16 mouse cellular contexts compared by ENCODE assay signal in genomic region chr4:139019413-139019812, GRCm38 (mm10). TPM values are rescaled to one million over a fixed set of nuclear protein-coding genes. Genes with fewer than 3 reads are reported as not detected.
A peak's percentile ranks its signal among the peaks of the same experiment; 100 is the strongest.
DNase-seq lines count a peak whose midpoint lies in the region; ATAC-seq and TF ChIP-seq lines count a peak whose summit lies in the region.
"Had no signal": no experiment of that assay in that cellular context is flagged by ENCODE, and none has a peak within 500 bp of the region (broad histone marks: within the 10 kb centered on the region; RNA-seq: fewer than 3 reads in every experiment).

No protein-coding gene starts in this region.

- H3K4me1 ChIP-seq in E14TG2a.4 (replicated peaks; ENCODE audit: low read depth, low read length), result peaks cover 18% of the 10 kb centered on the region
- peaks cover 23% of the 10 kb centered on the region for H3K4me1 ChIP-seq in hindbrain, embryonic 13.5 days (replicated peaks)
- no peaks in the 10 kb centered on the region; the same call in 1 of the 2 replicates for H3K4me1 ChIP-seq in liver, embryonic 16.5 days (ENCODE audit: control insufficient read depth, low read depth, low read length)
- H3K4me1 ChIP-seq: limb, embryonic 15.5 days had no signal

- H3K4me2 ChIP-seq in hindbrain, embryonic 13.5 days, result no peak overlapping the region
- H3K4me2 ChIP-seq in liver, embryonic 16.5 days (ENCODE audit: low read depth, low read length), result no peak overlapping the region
- H3K4me2 ChIP-seq: limb, embryonic 15.5 days had no signal

- 59% methylated on average over 13 of the region's 13 CpGs for WGBS in hindbrain, embryonic 13.5 days
- WGBS in liver, embryonic 16.5 days (ENCODE audit: insufficient replicate concordance), result 20% methylated on average over 13 of the region's 13 CpGs

- ATAC-seq in hindbrain, embryonic 13.5 days (ENCODE audit: low FRiP score), result peak; percentile 61
- peak; percentile 78 for ATAC-seq in liver, embryonic 16.5 days (ENCODE audit: low read depth)
- ATAC-seq: Patski had no signal

- H3K36me3 ChIP-seq in E14TG2a.4 (ENCODE audit: insufficient read depth, low read length), result peaks cover 4% of the 10 kb centered on the region; the same call in 1 of the 2 replicates
- no peaks in the 10 kb centered on the region for H3K36me3 ChIP-seq in hindbrain, embryonic 13.5 days
- H3K36me3 ChIP-seq in liver, embryonic 16.5 days (ENCODE audit: control insufficient read depth, insufficient read depth), result no peaks in the 10 kb centered on the region
- H3K36me3 ChIP-seq: forebrain, embryonic 10.5 days; limb, embryonic 15.5 days had no signal

- no peaks in the 10 kb centered on the region for H3K27me3 ChIP-seq in E14TG2a.4 (ENCODE audit: insufficient read depth, low read length)
- H3K27me3 ChIP-seq in hindbrain, embryonic 13.5 days, result no peaks in the 10 kb centered on the region
- no peaks in the 10 kb centered on the region for H3K27me3 ChIP-seq in liver, embryonic 16.5 days (ENCODE audit: control insufficient read depth, insufficient read depth, low read depth, low read length)
- H3K27me3 ChIP-seq: limb, embryonic 15.5 days; Patski had no signal

- peak; percentile 38 to 50 for DNase-seq in cerebellum, postnatal 10 days
- DNase-seq in cerebellum, adult 11 months, result no peak
- DNase-seq in urinary bladder, adult 2 months (ENCODE audit: low spot score), result no peak
- no peak for DNase-seq in cerebellum, postnatal 36 days
- DNase-seq in urinary bladder, postnatal 4 days (ENCODE audit: low spot score in 2 of 2), result no peak
- DNase-seq: gastrocnemius, postnatal 14 days; kidney, adult 8-10 months; spleen, adult 18-20 months; thymus, postnatal 4 days had no signal

- peak overlapping the region; percentile 21; the same call in 1 of the 2 replicates for H3K4me3 ChIP-seq in E14TG2a.4 (replicated peaks; ENCODE audit: low read length)
- H3K4me3 ChIP-seq in hindbrain, embryonic 13.5 days, result no peak overlapping the region
- no peak overlapping the region for H3K4me3 ChIP-seq in liver, embryonic 16.5 days (ENCODE audit: low read depth, low read length)
- H3K4me3 ChIP-seq: forebrain, embryonic 10.5 days; limb, embryonic 15.5 days; megakaryocyte, embryonic 14.5 days had no signal

- no peaks in the 10 kb centered on the region for H3K9me3 ChIP-seq in E14TG2a.4 (ENCODE audit: low read length)
- no peaks in the 10 kb centered on the region for H3K9me3 ChIP-seq in hindbrain, embryonic 13.5 days
- no peaks in the 10 kb centered on the region; the same call in 1 of the 2 replicates for H3K9me3 ChIP-seq in liver, embryonic 16.5 days (replicated peaks; ENCODE audit: control insufficient read depth, low read length)
- H3K9me3 ChIP-seq: limb, embryonic 15.5 days had no signal

- H3K9ac ChIP-seq in hindbrain, embryonic 13.5 days, result no peak overlapping the region
- no peak overlapping the region for H3K9ac ChIP-seq in liver, embryonic 16.5 days (ENCODE audit: low read depth, low read length)
- H3K9ac ChIP-seq: limb, embryonic 15.5 days had no signal

- H3K27ac ChIP-seq in hindbrain, embryonic 13.5 days, result peak overlapping the region; percentile 68
- H3K27ac ChIP-seq in liver, embryonic 16.5 days (ENCODE audit: low read length), result no peak overlapping the region
- H3K27ac ChIP-seq: forebrain, embryonic 10.5 days; limb, embryonic 15.5 days had no signal

- TF ChIP-seq CTCF in E14TG2a.4 (conservative IDR thresholded peaks at IDR 0.05; ENCODE audit: low read length), result no peak

RNA-seq across cellular contexts. Expression of gene Tmco4, which starts 46.7 kb away (rescaled TPM):
- 0.89 and 1.3 TPM in 2 replicates for polyA plus RNA-seq in hindbrain, embryonic 13.5 days (2015; fragmentation: Nextera tagmentation; extraction: Ambion mirVana)
- 3.7 and 4.0 TPM in 2 replicates for polyA plus RNA-seq in liver, embryonic 16.5 days (2015; fragmentation: Nextera tagmentation; extraction: Ambion mirVana)
- 28.8 and 31.0 TPM in 2 replicates for polyA plus RNA-seq in urinary bladder, adult 2 months (2012; rRNA removed)

RNA-seq across cellular contexts. Expression of gene Rnf186, which starts 52.5 kb away (rescaled TPM):
- polyA plus RNA-seq in hindbrain, embryonic 13.5 days (2015; fragmentation: Nextera tagmentation; extraction: Ambion mirVana), result not detected in 2 replicates
- polyA plus RNA-seq in liver, embryonic 16.5 days (2015; fragmentation: Nextera tagmentation; extraction: Ambion mirVana), result 0.56 and 1.1 TPM in 2 replicates
- 0.43 and 0.61 TPM in 2 replicates for polyA plus RNA-seq in urinary bladder, adult 2 months (2012; rRNA removed)
- polyA plus RNA-seq: forebrain, embryonic 10.5 days; Patski had no signal

RNA-seq across cellular contexts. Expression of gene Htr6, which starts 56.0 kb away (rescaled TPM):
- 0.18 and 0.27 TPM in 2 replicates for polyA plus RNA-seq in hindbrain, embryonic 13.5 days (2015; fragmentation: Nextera tagmentation; extraction: Ambion mirVana)
- polyA plus RNA-seq in liver, embryonic 16.5 days (2015; fragmentation: Nextera tagmentation; extraction: Ambion mirVana), result not detected in 2 replicates
- polyA plus RNA-seq in urinary bladder, adult 2 months (2012; rRNA removed), result 0.06 and 0.07 TPM in 2 replicates

Comparison
In these comparisons a context has a peak if more than half of its experiments do, and no peak if none do; other contexts are left out.
1. DNase-seq: peak in cerebellum, postnatal 10 days (2 of 2); none in cerebellum, adult 11 months (single experiment), urinary bladder, adult 2 months (single experiment), cerebellum, postnatal 36 days (0 of 2) and urinary bladder, postnatal 4 days (0 of 2).